Mouse (Mus musculus) lung, embryonic 14.5 days (tissue): ENCODE measurements around the gene Dnah7a. TPM values are rescaled to one million over a fixed set of nuclear protein-coding genes. Genes with fewer than 3 reads are reported as not detected.
A peak's percentile ranks its signal among the peaks of the same experiment; 100 is the strongest.
"Not testable (repeated sequence)": the region's sequence is repeated elsewhere in the genome, so short reads cannot be mapped to it uniquely, and the experiment has no call there.

Source experiments
- ATAC-seq: fragments of 200-750 bp; cut with Nextera tagmentation; 2 replicates; pipeline ENCODE4 v1.8.0; 2017; ENCODE audit warnings: mild to moderate bottlenecking, moderate TSS enrichment, moderate library complexity; ENCODE audit not compliant: insufficient read depth
- DNase-seq: peaks from one replicate; pipeline ENCODE4 v3.0.0-alpha.2; 2015
- H3K27ac ChIP-seq: fragments of 300-500 bp; sonication (generic); 2 replicates; pipeline ENCODE4 v1.5.1; 2014; ENCODE audit warnings: low read depth, mild to moderate bottlenecking, moderate library complexity
- H3K27me3 ChIP-seq: fragments of 300-500 bp; sonication (generic); 2 replicates; pipeline ENCODE4 v1.6.1; 2014; ENCODE audit warnings: low read length, control low read depth; ENCODE audit not compliant: insufficient read depth
- H3K36me3 ChIP-seq: fragments of 300-500 bp; sonication (generic); 2 replicates; pipeline ENCODE4 v1.6.1; 2014; ENCODE audit warnings: control low read depth; ENCODE audit not compliant: insufficient read depth
- H3K4me1 ChIP-seq: fragments of 300-500 bp; sonication (generic); 2 replicates; pipeline ENCODE4 v1.6.1; 2014; ENCODE audit warnings: antibody characterized with exemption, control low read depth; ENCODE audit not compliant: insufficient read depth
- H3K4me2 ChIP-seq: fragments of 300-500 bp; sonication (generic); 2 replicates; pipeline ENCODE4 v1.6.1; 2014; ENCODE audit warnings: mild to moderate bottlenecking
- H3K4me3 ChIP-seq: fragments of 300-500 bp; sonication (generic); 2 replicates; pipeline ENCODE4 v1.5.1; 2014; ENCODE audit warnings: low read depth, low read length
- H3K9ac ChIP-seq: fragments of 300-500 bp; sonication (generic); 2 replicates; pipeline ENCODE4 v1.6.1; 2014
- H3K9me3 ChIP-seq: fragments of 300-500 bp; sonication (generic); 2 replicates; pipeline ENCODE4 v1.6.1; 2016; ENCODE audit warnings: low read depth, low read length, control low read depth
- CTCF ChIP-seq: IDR thresholded peaks from 2 replicates; pipeline ENCODE4 v1.5.1; 2016; ENCODE audit warnings: antibody characterized with exemption, low read depth
- WGBS: fragments of 180-500 bp; shearing (Covaris S2); extraction: QIAGEN DNeasy Blood & Tissue Kit; methylation state at CpG from one replicate; pipeline ENCODE4 v1.1.7; 2014; 5-methylcytosine and 5-hydroxymethylcytosine counted together
- polyA plus RNA-seq: library from polyadenylated mRNA; unstranded; fragments of >200 nt; fragmentation: Nextera tagmentation; extraction: Ambion mirVana; gene quantifications from 2 replicates; pipeline ENCODE4 v1.2.1, GENCODE M21; 2014

Dnah7a gene
- polyA plus RNA-seq, 1 experiment from 2014 or later, result 2.3 TPM

- no peaks in the 10 kb centered on the region for H3K27me3 ChIP-seq
- WGBS, result 55% methylated on average over 5 of the region's 5 CpGs
- DNase-seq (no peak), ATAC-seq (no peak)
- H3K4me2 ChIP-seq, result no peak overlapping the region
- H3K4me3 ChIP-seq, result no peak overlapping the region
- H3K36me3 ChIP-seq, result no peaks in the 10 kb centered on the region
- no peaks in the 10 kb centered on the region for H3K4me1 ChIP-seq
- no peak for TF ChIP-seq CTCF
- no peak overlapping the region for H3K27ac ChIP-seq
- no peaks in the 10 kb centered on the region for H3K9me3 ChIP-seq
- H3K9ac ChIP-seq, result no peak overlapping the region
Measured at GRCm38 (mm10) chr1:53720601-53721351, 14.2 kb upstream of the Dnah7a start.

- no peak for TF ChIP-seq CTCF
- ATAC-seq (no peak), DNase-seq (no peak)
- H3K9ac ChIP-seq, result no peak overlapping the region
- H3K4me1 ChIP-seq, result no peaks in the 10 kb centered on the region
- H3K27ac ChIP-seq, result no peak overlapping the region
- no peak overlapping the region for H3K4me2 ChIP-seq
- no peaks in the 10 kb centered on the region for H3K9me3 ChIP-seq
- no peak overlapping the region for H3K4me3 ChIP-seq
- H3K27me3 ChIP-seq, result no peaks in the 10 kb centered on the region
- 85% methylated on average over 1 of the region's 1 CpGs for WGBS
- no peaks in the 10 kb centered on the region for H3K36me3 ChIP-seq
Measured at GRCm38 (mm10) chr1:53715966-53716515, 9.5 kb upstream of the Dnah7a start.

- TF ChIP-seq CTCF, result peak; percentile 79
- Histone ChIP-seq H3K4me1 (no peaks in the 10 kb centered on the region), H3K27me3 (no peaks in the 10 kb centered on the region), H3K4me2 (no peak overlapping the region), H3K9ac (no peak overlapping the region), H3K36me3 (no peaks in the 10 kb centered on the region), H3K9me3 (no peaks in the 10 kb centered on the region), H3K27ac (no peak overlapping the region), H3K4me3 (no peak overlapping the region)
- peak; percentile 94 for DNase-seq
- no peak for ATAC-seq
- 2% methylated on average over 4 of the region's 4 CpGs for WGBS
Measured at GRCm38 (mm10) chr1:53715446-53715845, 8.9 kb upstream of the Dnah7a start.

- ATAC-seq, result peak; percentile 77; the same call in 1 of the 2 replicates
Measured at GRCm38 (mm10) chr1:53713383-53713782, 6.8 kb upstream of the Dnah7a start.

GRCm38 (mm10) chr1:53711069-53711468 is 4.5 kb upstream of the Dnah7a start:
- Histone ChIP-seq H3K9me3 (no peaks in the 10 kb centered on the region), H3K9ac (no peak overlapping the region), H3K4me3 (no peak overlapping the region), H3K4me2 (no peak overlapping the region), H3K4me1 (no peaks in the 10 kb centered on the region), H3K27me3 (no peaks in the 10 kb centered on the region), H3K27ac (no peak overlapping the region), H3K36me3 (no peaks in the 10 kb centered on the region)
- no peak for TF ChIP-seq CTCF
- ATAC-seq, result no peak
- DNase-seq, result no peak
- WGBS, result 91% methylated on average over 9 of the region's 9 CpGs

More at GRCm38 (mm10) chr1:53713383-53713782, 6.8 kb upstream of the Dnah7a start:
- not testable (repeated sequence) for H3K4me1 ChIP-seq, H3K4me2 ChIP-seq, DNase-seq, H3K27me3 ChIP-seq, H3K36me3 ChIP-seq, H3K9me3 ChIP-seq, H3K9ac ChIP-seq, H3K4me3 ChIP-seq, H3K27ac ChIP-seq
- 32% methylated on average over 2 of the region's 3 CpGs for WGBS

GRCm38 (mm10) chr1:53709602-53710001 is 3.0 kb upstream of the Dnah7a start:
- H3K9me3 ChIP-seq, H3K9ac ChIP-seq, H3K4me3 ChIP-seq, H3K4me1 ChIP-seq, H3K4me2 ChIP-seq, H3K36me3 ChIP-seq, DNase-seq, H3K27me3 ChIP-seq, H3K27ac ChIP-seq, ATAC-seq: not testable (repeated sequence)
- 70% methylated on average over 5 of the region's 5 CpGs for WGBS

- Histone ChIP-seq H3K27me3 (no peaks in the 10 kb centered on the region), H3K9ac (no peak overlapping the region), H3K4me2 (no peak overlapping the region), H3K27ac (no peak overlapping the region), H3K4me3 (no peak overlapping the region), H3K4me1 (no peaks in the 10 kb centered on the region), H3K9me3 (no peaks in the 10 kb centered on the region), H3K36me3 (no peaks in the 10 kb centered on the region)
- TF ChIP-seq CTCF, result no peak
- no peak for DNase-seq
- 91% methylated on average over 5 of the region's 5 CpGs for WGBS
- ATAC-seq, result no peak
Measured at GRCm38 (mm10) chr1:53704164-53704563, 2.4 kb downstream of the Dnah7a start.

GRCm38 (mm10) chr1:53664268-53664667 is 42.3 kb downstream of the Dnah7a start:
- peak; percentile 3 for DNase-seq
- not testable (repeated sequence) for H3K27ac ChIP-seq, H3K4me1 ChIP-seq, H3K36me3 ChIP-seq, H3K9me3 ChIP-seq, ATAC-seq, H3K4me3 ChIP-seq, H3K4me2 ChIP-seq, H3K9ac ChIP-seq, H3K27me3 ChIP-seq
